Mouse (Mus musculus) lung, embryonic 15.5 days (tissue): ENCODE data around the gene Gm826. TPM values are rescaled to one million over a fixed set of nuclear protein-coding genes. Genes with fewer than 3 reads are reported as not detected.

Experiments used
- ATAC-seq: fragments of 200-750 bp; cut with Nextera tagmentation; 2 replicates; pipeline ENCODE4 v1.8.0; 2017; ENCODE audit warnings: moderate number of reproducible peaks, borderline replicate concordance; ENCODE audit not compliant: low FRiP score, low TSS enrichment; ENCODE audit errors: extremely low read depth
- H3K27ac ChIP-seq: fragments of 300-500 bp; sonication (generic); 2 replicates; pipeline ENCODE4 v1.5.1; 2015; ENCODE audit warnings: moderate library complexity, mild to moderate bottlenecking, inconsistent platforms
- H3K27me3 ChIP-seq: fragments of 300-500 bp; sonication (generic); 2 replicates; pipeline ENCODE4 v1.6.1; 2015; ENCODE audit warnings: inconsistent platforms
- H3K36me3 ChIP-seq: fragments of 300-500 bp; sonication (generic); 2 replicates; pipeline ENCODE4 v1.6.1; 2015; ENCODE audit warnings: inconsistent platforms
- H3K4me1 ChIP-seq: fragments of 300-500 bp; sonication (generic); 2 replicates; pipeline ENCODE4 v1.6.1; 2015; ENCODE audit warnings: inconsistent platforms
- H3K4me2 ChIP-seq: fragments of 300-500 bp; sonication (generic); 2 replicates; pipeline ENCODE4 v1.6.1; 2015; ENCODE audit warnings: inconsistent platforms, mild to moderate bottlenecking, moderate library complexity
- H3K4me3 ChIP-seq: fragments of 300-500 bp; sonication (generic); 2 replicates; pipeline ENCODE4 v1.5.1; 2015; ENCODE audit warnings: mild to moderate bottlenecking, inconsistent platforms
- H3K9ac ChIP-seq: fragments of 300-500 bp; sonication (generic); 2 replicates; pipeline ENCODE4 v1.6.1; 2015; ENCODE audit warnings: inconsistent platforms
- H3K9me3 ChIP-seq: fragments of 300-500 bp; sonication (generic); 2 replicates; pipeline ENCODE4 v1.6.1; 2016; ENCODE audit warnings: inconsistent platforms
- WGBS: fragments of 180-500 bp; shearing (Covaris S2); methylation state at CpG from one replicate; pipeline ENCODE4 v1.1.7; 2015; 5-methylcytosine and 5-hydroxymethylcytosine counted together
- polyA plus RNA-seq: library from polyadenylated mRNA; unstranded; fragments of >200 nt; fragmentation: Nextera tagmentation; extraction: Ambion mirVana; gene quantifications from 2 replicates; pipeline ENCODE4 v1.2.1, GENCODE M21; 2015

The Gm826 gene
- polyA plus RNA-seq, 1 experiment from 2014 or later: 0.36 TPM

GRCm38 (mm10) chr2:160321829-160322228, 12.1 kb downstream of the Gm826 start:
- Histone ChIP-seq H3K36me3 (no peaks in the 10 kb centered on the region), H3K9ac (no peak overlapping the region), H3K4me1 (peaks cover 3% of the 10 kb centered on the region; the same call in 1 of the 2 replicates), H3K4me3 (no peak overlapping the region), H3K4me2 (no peak overlapping the region), H3K9me3 (no peaks in the 10 kb centered on the region), H3K27ac (no peak overlapping the region), H3K27me3 (no peaks in the 10 kb centered on the region)
- ATAC-seq: no peak
- WGBS: 36% methylated on average over 4 of the region's 4 CpGs

GRCm38 (mm10) chr2:160318255-160318654, 15.7 kb downstream of the Gm826 start:
- Histone ChIP-seq H3K9ac (no peak overlapping the region), H3K27ac (no peak overlapping the region), H3K4me3 (no peak overlapping the region), H3K36me3 (no peaks in the 10 kb centered on the region), H3K9me3 (no peaks in the 10 kb centered on the region), H3K4me1 (no peaks in the 10 kb centered on the region), H3K4me2 (no peak overlapping the region), H3K27me3 (no peaks in the 10 kb centered on the region)
- 35% methylated on average over 4 of the region's 4 CpGs for WGBS
- ATAC-seq: no peak

GRCm38 (mm10) chr2:160313595-160314007, 20.4 kb downstream of the Gm826 start:
- ATAC-seq: peak; percentile 31; the same call in 1 of the 2 replicates

DNA sequence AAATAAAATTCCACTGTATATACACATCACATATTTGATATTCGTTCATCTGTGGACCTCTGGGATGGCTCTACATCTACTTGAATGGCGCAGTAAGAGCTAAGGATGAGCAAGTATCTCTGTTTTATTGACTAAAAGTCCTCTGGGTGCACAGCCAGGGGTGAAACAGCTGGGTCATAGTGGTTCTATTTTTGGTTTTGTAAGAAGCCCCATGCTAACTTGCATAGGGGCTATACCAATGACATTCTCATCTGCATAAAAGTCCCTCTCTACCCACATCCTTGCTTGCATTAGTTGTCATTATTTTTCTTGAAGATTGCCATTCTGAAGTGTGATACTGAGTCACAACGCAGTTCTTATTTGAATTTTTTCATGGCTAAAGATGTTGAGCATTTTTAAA, 28.9 kb downstream of the Gm826 start:
- H3K27me3 ChIP-seq: no peaks in the 10 kb centered on the region
- H3K4me1 ChIP-seq: no peaks in the 10 kb centered on the region
- H3K27ac ChIP-seq: no peak overlapping the region
- H3K4me3 ChIP-seq: no peak overlapping the region
- 79% methylated on average over 3 of the region's 3 CpGs for WGBS
- H3K9me3 ChIP-seq: no peaks in the 10 kb centered on the region
- H3K4me2 ChIP-seq: no peak overlapping the region
- no peak overlapping the region for H3K9ac ChIP-seq
- no peaks in the 10 kb centered on the region for H3K36me3 ChIP-seq
- ATAC-seq: no peak

More at GRCm38 (mm10) chr2:160313595-160314007, 20.4 kb downstream of the Gm826 start:
- H3K27ac ChIP-seq: no peak overlapping the region
- H3K4me1 ChIP-seq: no peaks in the 10 kb centered on the region
- 44% methylated on average over 12 of the region's 12 CpGs for WGBS
- no peak overlapping the region for H3K4me2 ChIP-seq
- H3K36me3 ChIP-seq: no peaks in the 10 kb centered on the region
- H3K9me3 ChIP-seq: no peaks in the 10 kb centered on the region
- no peaks in the 10 kb centered on the region for H3K27me3 ChIP-seq
- H3K4me3 ChIP-seq: no peak overlapping the region
- H3K9ac ChIP-seq: no peak overlapping the region

GRCm38 (mm10) chr2:160303992-160304391, 30.0 kb downstream of the Gm826 start:
- Histone ChIP-seq H3K4me1 (no peaks in the 10 kb centered on the region), H3K4me3 (no peak overlapping the region), H3K27me3 (no peaks in the 10 kb centered on the region), H3K27ac (no peak overlapping the region), H3K9me3 (no peaks in the 10 kb centered on the region), H3K4me2 (no peak overlapping the region), H3K9ac (no peak overlapping the region), H3K36me3 (no peaks in the 10 kb centered on the region)
- WGBS: 74% methylated on average over 2 of the region's 2 CpGs
- ATAC-seq: no peak

GRCm38 (mm10) chr2:160302013-160302412, 31.9 kb downstream of the Gm826 start:
- H3K4me3 ChIP-seq: no peak overlapping the region
- no peaks in the 10 kb centered on the region for H3K27me3 ChIP-seq
- no peaks in the 10 kb centered on the region for H3K36me3 ChIP-seq
- H3K4me2 ChIP-seq: no peak overlapping the region
- 53% methylated on average over 4 of the region's 4 CpGs for WGBS
- H3K4me1 ChIP-seq: no peaks in the 10 kb centered on the region
- no peak overlapping the region for H3K27ac ChIP-seq
- no peak overlapping the region for H3K9ac ChIP-seq
- H3K9me3 ChIP-seq: no peaks in the 10 kb centered on the region
- no peak for ATAC-seq

DNA sequence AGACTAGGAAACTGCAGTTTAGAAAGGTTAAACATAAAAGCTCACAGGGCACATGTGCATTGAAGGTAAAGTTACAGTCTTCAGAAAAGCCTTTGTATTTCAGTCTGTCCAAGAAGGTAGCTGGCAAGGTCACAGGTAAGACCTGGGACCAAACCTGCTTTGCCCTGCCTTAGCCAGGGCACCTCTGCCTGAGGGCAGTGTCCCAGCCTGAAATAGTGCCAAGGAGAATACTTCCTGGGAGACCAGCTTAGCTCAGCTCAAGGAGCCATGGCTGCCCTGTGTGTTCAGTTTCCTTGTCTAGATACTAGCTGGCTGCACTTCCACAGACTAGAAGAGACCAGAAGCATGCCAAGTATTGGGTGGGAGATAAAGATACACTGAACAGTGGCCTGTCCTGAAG, 35.4 kb downstream of the Gm826 start:
- no peak overlapping the region for H3K9ac ChIP-seq
- no peaks in the 10 kb centered on the region for H3K4me1 ChIP-seq
- no peaks in the 10 kb centered on the region for H3K27me3 ChIP-seq
- no peak overlapping the region for H3K4me3 ChIP-seq
- no peaks in the 10 kb centered on the region for H3K36me3 ChIP-seq
- no peaks in the 10 kb centered on the region for H3K9me3 ChIP-seq
- no peak overlapping the region for H3K27ac ChIP-seq
- H3K4me2 ChIP-seq: no peak overlapping the region
- ATAC-seq: no peak

DNA sequence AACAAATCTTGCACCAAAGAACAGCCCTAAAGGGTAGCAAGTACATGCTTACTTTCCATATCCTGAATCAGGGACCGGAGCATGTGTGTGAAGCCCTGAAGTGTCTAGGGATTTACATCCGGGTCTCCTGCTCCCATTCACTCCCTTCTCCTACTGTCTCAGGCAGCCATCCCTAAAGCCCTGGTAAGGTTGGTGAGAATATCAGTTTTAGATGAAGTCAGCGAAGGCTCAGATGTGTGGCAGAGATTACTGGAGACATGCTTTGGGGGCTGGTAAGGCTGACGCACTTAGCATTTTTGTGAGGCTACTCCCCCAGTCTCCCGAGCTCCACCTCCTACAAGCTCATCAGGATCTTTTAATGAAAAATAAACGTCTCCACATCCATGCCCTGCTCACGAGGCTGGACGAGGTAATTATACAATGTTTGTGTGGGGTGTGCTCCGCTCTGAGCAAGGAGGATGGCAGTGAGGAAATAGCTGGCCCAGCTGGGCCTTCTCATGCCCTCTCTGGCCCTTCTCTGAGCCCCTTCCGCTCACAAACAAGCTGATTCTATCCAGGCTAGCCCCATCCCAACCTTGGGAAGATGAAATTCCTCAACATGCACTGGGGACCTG, 45.3 kb downstream of the Gm826 start:
- no peak overlapping the region for H3K9ac ChIP-seq
- H3K9me3 ChIP-seq: no peaks in the 10 kb centered on the region
- no peaks in the 10 kb centered on the region for H3K36me3 ChIP-seq
- no peaks in the 10 kb centered on the region for H3K4me1 ChIP-seq
- no peak for ATAC-seq
- 52% methylated on average over 10 of the region's 10 CpGs for WGBS
- H3K27me3 ChIP-seq: no peaks in the 10 kb centered on the region
- H3K4me3 ChIP-seq: no peak overlapping the region
- H3K27ac ChIP-seq: no peak overlapping the region
- no peak overlapping the region for H3K4me2 ChIP-seq

DNA sequence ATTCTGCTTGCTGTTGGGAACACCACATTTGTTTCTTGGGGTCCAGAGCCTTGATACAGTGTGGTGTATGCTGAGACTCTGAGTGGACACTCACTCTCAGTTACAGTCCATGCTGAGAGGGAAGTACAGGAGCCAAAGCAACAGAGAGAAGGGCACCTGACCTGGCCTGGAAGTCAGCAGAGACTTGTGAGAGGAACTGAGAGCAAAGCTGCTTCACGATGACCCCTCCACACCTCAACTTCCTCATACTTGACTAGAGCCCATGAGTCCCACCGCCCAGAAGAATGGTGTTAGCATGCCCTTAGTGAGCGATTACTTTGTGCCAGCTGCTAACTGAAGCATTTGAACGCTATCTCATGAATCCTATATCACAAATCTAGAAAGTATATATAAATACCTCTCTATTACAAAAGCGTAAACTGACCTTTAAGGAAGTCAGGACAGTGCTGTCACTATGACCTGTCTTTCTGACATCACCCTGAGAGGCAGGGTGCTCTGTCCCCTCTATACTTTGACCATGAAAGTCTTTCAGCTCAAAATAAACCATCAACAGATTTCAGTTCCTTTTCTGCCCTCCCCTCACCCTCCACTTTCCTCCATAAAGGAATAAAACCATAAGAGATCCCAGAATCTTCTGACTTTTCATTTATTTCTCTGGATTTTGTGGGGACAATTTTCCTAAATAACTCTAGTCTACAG, 57.9 kb downstream of the Gm826 start:
- H3K36me3 ChIP-seq: no peaks in the 10 kb centered on the region
- H3K27ac ChIP-seq: no peak overlapping the region
- H3K27me3 ChIP-seq: no peaks in the 10 kb centered on the region
- no peak overlapping the region for H3K9ac ChIP-seq
- no peaks in the 10 kb centered on the region for H3K4me1 ChIP-seq
- no peak for ATAC-seq
- 68% methylated on average over 5 of the region's 5 CpGs for WGBS
- H3K4me2 ChIP-seq: no peak overlapping the region
- H3K4me3 ChIP-seq: no peak overlapping the region
- H3K9me3 ChIP-seq: no peaks in the 10 kb centered on the region

- no peak overlapping the region for H3K27ac ChIP-seq
- 84% methylated on average over 11 of the region's 11 CpGs for WGBS
- H3K4me2 ChIP-seq: no peak overlapping the region
- no peak for ATAC-seq
- H3K9ac ChIP-seq: no peak overlapping the region
- no peaks in the 10 kb centered on the region for H3K4me1 ChIP-seq
- no peaks in the 10 kb centered on the region for H3K36me3 ChIP-seq
- H3K4me3 ChIP-seq: no peak overlapping the region
- H3K27me3 ChIP-seq: no peaks in the 10 kb centered on the region
- H3K9me3 ChIP-seq: no peaks in the 10 kb centered on the region
Measured at GRCm38 (mm10) chr2:160267828-160268453, 66.0 kb downstream of the Gm826 start.

DNA sequence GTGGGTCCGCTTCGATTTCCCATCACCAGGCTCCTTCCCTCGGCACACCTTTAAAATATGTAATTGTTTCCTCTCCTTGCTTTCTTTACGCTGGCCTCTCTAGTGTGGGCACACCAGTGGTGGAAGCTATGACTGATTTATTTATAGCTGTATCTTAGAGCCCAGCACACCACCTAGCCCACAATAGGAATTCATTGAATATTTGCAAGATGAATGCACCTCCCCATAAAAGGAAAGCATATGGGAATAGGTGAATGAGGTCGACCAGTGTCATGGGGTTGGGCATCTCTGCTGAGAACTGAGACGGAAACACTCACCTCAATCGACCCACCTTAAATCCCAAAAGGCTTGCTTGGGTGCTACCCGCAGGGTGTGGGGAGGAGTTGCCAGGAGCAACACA, 70.1 kb downstream of the Gm826 start:
- Histone ChIP-seq H3K9ac (no peak overlapping the region), H3K4me3 (no peak overlapping the region), H3K36me3 (no peaks in the 10 kb centered on the region), H3K27me3 (no peaks in the 10 kb centered on the region), H3K4me2 (no peak overlapping the region), H3K4me1 (no peaks in the 10 kb centered on the region), H3K27ac (no peak overlapping the region), H3K9me3 (no peaks in the 10 kb centered on the region)
- 82% methylated on average over 8 of the region's 8 CpGs for WGBS
- no peak for ATAC-seq

DNA sequence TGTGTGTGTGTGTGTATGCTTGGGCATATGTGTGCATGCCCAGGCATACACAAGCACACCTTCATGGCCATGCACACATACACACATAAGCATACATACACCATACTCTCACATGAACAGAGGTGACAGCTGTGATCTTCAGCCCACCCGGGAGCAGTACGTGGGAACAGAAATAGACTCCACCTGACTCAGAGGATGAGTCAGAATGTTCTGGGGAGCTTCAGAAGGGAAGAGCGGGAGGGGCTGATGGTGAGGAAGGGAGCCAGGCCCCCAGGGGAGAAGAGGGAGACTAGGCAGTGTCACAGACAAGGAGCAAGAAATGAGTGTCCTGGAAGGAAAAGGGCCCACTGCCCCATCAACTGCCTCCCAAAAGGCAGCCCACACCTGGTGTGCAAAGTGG, 72.4 kb downstream of the Gm826 start:
- Histone ChIP-seq H3K4me3 (no peak overlapping the region), H3K9ac (no peak overlapping the region), H3K9me3 (no peaks in the 10 kb centered on the region), H3K27me3 (no peaks in the 10 kb centered on the region), H3K4me1 (no peaks in the 10 kb centered on the region), H3K4me2 (no peak overlapping the region), H3K27ac (no peak overlapping the region), H3K36me3 (no peaks in the 10 kb centered on the region)
- ATAC-seq: no peak
- WGBS: 81% methylated on average over 3 of the region's 3 CpGs
